Mouse (Mus musculus): ENCODE data around the gene Olfr935.

Olfr935 gene

GRCm38 (mm10) chr9:38999583-38999982, at the start of gene Olfr935:
Gene Olfr935, minus strand, starts transcription at chr9:38999683.
- DNase-seq (ENCODE audit: low spot score): no peak

GRCm38 (mm10) chr9:39023277-39023676, 23.8 kb upstream of the Olfr935 start, which contains the start of gene Olfr146:
Gene Olfr146, minus strand, starts transcription at chr9:39023377.
- DNase-seq (ENCODE audit: low spot score): no peak

GRCm38 (mm10) chr9:38988215-38988614, 11.3 kb downstream of the Olfr935 start, which contains the start of gene Olfr934:
Gene Olfr934, minus strand, starts transcription at chr9:38988315.
- no peak for DNase-seq (ENCODE audit: low spot score)

- DNase-seq (ENCODE audit: low spot score): no peak
Measured at GRCm38 (mm10) chr9:38972013-38972412, 27.5 kb downstream of the Olfr935 start, which contains the start of gene Olfr933. Gene Olfr933, plus strand, starts transcription at chr9:38972313.

- no peak for DNase-seq (ENCODE audit: low spot score)
Measured at GRCm38 (mm10) chr9:38954124-38954416, 45.4 kb downstream of the Olfr935 start.

GRCm38 (mm10) chr9:38953401-38954123, 45.9 kb downstream of the Olfr935 start:
- no peak for DNase-seq (ENCODE audit: low spot score)
